Mouse (Mus musculus) embryo, embryonic 9.5 days (tissue): ENCODE results near the gene D630036H23Rik.
"Not testable (repeated sequence)": the region's sequence is repeated elsewhere in the genome, so short reads cannot be mapped to it uniquely, and the experiment has no call there.

ENCODE experiments used
- DNase-seq: peaks from one replicate; pipeline ENCODE4 v3.0.0-alpha.2; 2017; ENCODE audit errors: extremely low spot score

The D630036H23Rik gene

DNA sequence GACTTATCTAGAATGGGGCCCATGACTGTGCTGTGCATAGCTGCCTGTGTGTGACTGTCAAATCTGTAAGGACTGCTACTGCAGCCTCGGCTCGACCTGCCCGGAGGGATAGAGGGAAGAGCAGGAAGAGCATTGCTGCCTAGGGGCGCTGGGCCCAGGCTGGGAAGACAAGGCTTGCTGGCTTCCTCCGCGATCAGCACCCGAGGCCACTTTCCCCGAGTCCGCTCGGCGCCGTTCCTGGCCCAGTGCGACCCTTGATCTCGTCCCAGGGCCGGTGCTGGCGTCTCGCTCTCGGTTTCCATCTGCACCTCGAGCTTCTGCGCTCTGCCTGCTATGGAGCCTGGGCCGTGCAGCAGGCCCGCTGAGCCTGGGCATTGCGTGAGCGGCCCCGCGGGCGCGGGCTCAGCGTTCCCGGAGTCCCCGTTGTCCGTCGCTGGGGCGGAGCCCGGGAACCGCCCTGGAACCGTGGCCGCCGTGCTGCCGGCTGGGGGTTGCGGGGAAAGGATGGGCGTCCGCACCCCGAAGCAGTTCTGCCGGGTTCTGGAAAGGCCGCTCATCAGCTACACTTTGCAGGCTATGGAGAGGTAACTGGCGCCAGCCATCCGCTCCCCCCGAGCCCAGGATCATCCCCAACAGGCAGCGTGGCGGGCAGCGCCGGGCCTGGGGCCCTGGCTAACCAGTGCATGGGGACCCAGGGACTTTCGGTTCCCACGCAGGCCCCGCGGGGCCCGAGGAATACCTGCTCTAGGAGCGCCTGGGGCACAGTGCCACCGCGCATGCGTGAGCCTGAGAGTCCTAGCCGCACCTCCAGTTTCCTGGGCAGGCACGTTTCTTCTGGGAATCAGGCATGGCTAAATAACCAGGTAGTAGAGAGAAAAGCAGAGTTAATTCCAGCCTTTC is at the start of gene D630036H23Rik, which contains the start of gene Ispd:
Gene D630036H23Rik (minus strand): TSS at position 741 of the 900 bp plus-strand sequence.
Gene Ispd (plus strand): TSS at position 10 of the 900 bp plus-strand sequence.
- peak; percentile 81 for DNase-seq

DNA sequence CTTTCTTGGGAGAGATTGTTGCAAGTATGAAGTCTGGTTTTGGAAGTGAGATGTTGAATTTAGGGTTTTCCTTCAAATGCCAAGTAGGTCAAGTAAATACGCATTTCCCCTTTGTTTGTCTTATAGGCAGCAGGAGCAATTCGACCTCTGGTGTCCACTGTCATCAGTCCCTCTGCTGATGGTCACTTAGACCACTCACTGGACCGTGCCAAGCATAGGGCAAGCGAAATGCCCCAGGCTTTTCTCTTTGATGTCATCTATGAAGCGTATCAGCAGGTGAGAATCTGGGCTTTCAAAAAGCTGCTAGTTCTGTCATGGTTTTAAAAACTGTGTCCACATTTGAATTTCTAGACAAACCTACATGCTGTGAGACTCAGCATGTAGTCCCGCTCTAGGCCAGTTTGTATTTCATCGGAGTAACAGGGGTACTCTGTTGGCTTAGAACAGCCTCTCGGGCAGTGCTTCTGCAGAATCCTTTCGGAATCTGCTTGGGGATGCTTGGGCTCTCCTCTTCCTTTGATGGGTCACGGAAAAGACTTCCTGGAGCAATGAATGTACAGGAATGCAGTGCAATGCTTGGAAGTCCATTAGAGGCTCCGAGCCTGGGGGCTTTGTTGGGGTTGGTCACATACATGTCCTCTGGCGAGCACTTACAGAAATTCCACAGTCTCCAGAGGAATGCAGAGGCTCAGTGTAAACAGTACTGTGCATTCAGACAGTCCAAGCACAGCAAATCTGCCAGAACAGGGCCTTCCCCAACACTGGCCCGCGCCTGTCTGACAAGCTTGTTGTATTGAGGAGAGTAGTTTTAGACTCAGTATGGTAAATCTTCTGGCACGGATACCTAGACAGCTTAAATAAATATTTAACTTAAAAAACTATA is 44.4 kb upstream of the D630036H23Rik start:
- peak; percentile 35 for DNase-seq

DNA sequence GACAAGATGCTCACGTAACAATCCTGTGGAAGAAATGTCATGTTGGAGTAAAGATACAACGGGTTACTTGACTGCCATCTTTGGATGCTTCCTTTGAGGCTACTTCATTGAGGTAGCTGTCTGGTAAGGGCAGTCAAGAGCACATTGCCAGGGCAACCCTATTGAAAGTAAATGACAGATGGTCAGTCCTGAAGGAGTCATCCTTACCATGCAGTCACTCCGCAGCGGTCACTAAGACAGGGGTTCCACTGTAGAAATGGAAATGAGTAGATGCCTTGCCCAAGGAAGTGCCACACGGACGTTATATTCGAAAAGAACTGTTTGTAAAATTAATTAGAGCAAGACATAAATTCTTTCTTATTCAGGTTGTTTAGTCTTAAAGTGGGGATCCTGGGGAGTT is 43.3 kb upstream of the D630036H23Rik start:
- DNase-seq, result no peak

DNA sequence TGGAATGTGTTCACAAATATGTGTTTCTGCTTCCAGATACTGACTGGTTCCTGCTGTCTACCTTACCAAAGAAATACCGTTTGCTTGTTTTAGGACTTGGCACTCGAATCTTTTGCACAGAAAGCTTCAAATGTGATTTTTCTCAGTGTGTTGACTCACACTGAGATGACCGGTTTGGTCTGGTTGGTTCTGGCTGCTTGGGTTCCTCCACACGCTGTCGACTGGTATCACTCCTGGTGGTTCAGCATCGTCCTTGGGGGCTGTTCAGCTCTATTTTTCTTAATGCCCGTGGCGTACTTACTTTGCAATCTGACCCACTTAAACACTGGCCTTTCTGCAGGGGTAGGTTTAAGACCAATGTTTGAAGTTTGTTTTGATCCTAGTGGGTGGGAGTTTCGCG is 41.7 kb upstream of the D630036H23Rik start:
- DNase-seq, result peak; percentile 10

GRCm38 (mm10) chr12:36395115-36395514 is 13.1 kb upstream of the D630036H23Rik start:
- no peak for DNase-seq

DNA sequence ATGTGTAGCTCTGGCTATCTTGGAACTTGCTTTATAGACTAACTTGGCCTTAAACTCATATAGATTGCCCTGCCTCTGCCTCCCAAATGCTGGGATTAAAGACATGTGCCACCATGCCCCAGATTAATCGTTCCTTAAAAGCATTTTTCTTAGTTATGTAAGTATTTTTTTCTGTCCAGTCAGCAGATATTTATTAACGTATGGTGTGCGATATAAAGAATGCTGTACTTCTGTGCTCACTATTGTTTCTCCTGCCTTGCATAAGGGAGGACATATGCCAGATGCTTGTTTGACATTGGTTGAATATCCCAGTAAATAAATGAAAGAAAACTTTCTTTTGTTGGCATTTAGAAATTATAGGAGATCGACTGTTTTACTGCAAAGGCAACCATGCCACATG is 5.0 kb upstream of the D630036H23Rik start:
- no peak for DNase-seq

GRCm38 (mm10) chr12:36385386-36385785 is 3.4 kb upstream of the D630036H23Rik start:
- DNase-seq, result no peak

DNA sequence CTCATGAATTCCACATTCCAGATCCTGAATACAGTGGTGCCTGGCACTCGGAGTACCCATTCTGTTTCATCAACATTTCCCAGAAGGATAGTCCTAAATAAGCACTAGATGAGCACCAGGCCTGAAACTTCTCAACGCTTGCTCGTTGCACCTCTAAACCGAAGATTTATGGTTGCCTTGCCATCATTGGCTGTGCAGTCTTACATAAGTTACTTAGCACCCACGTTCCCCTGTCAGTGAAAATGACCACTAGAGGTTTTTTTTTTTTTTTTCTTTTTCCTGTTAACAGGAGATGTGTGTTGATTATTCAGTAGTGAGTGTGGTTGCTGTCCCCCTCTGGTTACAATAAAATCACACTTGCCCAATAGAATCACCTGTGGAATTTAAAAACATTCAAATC is 1.2 kb downstream of the D630036H23Rik start:
- DNase-seq, result peak; percentile 33

DNA sequence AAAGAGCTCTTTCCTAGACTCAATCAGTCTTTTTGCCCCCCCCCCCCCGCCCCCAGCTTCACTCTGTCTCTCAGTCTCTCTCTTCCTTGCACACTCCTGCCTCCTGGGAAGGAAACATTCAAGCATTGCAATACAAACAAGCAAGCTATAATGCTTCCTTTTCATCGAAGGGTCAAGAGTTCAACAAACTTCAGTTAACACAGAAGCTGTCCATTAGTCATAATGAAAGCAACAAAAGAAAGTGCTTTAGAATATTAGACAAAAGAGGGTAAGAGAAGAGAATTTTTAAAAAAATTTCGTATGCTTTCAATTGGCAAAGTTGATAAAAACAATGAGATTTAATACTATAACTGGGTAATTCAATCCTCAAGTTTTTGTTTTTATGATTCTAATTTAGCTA is 1.7 kb downstream of the D630036H23Rik start:
- no peak for DNase-seq

DNA sequence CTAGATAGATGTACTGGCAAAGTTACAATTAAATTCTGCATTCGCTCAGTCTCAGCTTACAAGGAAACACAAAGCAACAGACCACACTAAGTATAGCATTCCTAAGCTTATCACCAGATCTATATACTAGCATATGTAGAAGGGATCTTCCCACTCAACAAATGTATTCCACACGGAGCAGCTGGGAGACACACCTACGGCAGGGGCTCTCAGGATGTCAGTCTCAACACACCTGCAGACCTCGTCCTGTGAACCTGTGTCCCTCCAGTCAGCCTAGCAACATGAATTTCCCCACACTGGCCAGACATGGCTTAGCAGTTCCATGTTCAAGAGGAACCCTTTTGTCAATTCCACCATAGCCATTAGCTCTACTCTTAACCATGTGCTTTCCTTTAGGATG is 5.6 kb downstream of the D630036H23Rik start:
- DNase-seq, result not testable (repeated sequence)

DNA sequence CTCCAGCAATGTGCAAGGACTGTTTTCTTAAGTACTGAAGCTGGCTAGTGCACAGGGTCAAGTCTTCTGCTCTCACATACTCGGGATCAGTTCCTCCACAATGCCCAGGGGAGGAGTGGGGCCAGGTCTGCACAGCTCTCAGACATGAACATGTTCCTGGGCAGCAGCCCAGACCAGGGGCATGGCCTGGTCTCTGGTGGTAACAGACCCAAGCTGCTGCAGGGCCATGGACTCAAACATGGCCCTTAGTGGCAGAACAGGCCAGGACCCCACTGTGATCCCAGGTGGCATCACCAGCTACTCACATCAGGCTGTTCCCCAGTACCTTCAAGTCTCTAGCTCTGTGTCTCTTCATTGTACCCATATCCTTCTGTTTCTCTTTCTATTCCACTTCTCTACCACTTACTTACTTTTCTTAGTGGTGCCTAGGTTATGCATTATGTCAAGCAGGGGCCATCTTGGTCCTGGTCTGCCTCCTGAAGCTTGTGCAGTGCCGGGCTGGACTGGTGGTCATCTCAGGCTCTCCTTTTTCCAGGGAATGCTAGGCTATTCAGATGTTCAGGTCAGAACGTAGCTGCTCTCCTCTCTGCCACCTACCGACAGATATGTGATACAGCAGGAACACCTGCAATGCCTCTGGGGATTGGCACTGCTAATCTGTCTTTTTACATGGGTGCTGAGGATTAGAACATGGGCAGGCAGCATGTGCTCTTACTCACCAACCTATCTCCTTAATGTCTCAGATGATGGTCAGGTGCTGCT is 8.6 kb downstream of the D630036H23Rik start:
- no peak for DNase-seq

DNA sequence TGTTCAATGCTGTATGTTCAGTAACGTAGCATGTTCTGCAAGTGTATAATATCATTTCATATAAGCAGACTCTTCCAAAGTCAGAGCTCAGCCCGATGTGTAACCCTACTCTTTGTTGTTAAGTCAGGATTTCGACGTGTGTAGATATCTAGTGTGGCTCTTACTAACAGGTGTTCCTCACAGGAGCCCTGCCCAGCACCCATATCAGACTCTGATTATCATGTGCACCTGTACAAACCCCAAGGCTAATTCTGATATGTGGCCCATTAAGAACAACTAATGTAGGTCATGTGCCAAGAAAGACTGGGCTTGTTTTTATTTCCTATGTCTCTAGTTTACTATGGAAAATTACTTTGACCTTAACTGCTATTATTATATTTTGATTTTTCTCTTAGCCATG is 18.0 kb downstream of the D630036H23Rik start:
- no peak for DNase-seq

DNA sequence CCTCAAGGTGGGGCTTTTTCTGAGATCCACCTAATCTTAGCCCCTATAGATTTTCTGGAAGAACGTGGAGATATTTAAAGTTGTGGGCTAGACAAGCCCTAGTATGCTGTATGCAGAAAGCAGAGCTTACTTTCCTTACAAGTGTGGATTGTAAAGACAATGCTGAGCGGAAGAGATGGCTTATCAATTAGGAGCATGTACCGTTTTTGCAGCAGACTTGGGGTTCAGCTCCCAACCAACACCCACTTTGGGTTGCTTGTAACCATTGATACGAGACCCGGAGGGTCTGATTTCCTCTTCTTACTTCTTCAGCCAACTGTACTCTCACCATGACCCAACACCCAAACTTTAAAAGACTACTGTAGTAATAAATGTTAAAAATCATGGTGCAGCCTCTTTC is 21.3 kb downstream of the D630036H23Rik start:
- DNase-seq, result no peak

- DNase-seq, result no peak
Measured at GRCm38 (mm10) chr12:36360064-36360463, 21.9 kb downstream of the D630036H23Rik start.

DNA sequence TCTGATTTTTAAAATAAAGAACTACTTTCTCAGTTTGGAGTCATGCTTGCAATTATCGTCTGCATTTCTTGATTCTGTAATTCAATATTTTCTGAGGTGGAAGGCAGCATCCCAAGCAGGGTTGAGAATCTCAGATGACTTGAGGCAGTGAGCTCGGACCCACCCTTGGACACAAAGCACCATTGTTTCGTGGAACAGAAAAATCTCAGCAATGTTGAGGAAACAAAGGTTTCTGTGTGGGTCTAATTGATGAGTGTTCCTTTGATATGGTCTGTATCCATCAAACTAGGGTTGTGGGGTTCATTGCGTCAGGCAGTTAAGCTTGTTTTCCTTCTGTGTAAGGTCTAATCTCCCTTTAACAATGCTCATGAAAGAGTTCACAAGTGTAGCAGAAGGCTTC is 37.9 kb downstream of the D630036H23Rik start:
- peak; percentile 1 for DNase-seq

GRCm38 (mm10) chr12:36333837-36334281 is 48.1 kb downstream of the D630036H23Rik start:
- DNase-seq, result no peak

DNA sequence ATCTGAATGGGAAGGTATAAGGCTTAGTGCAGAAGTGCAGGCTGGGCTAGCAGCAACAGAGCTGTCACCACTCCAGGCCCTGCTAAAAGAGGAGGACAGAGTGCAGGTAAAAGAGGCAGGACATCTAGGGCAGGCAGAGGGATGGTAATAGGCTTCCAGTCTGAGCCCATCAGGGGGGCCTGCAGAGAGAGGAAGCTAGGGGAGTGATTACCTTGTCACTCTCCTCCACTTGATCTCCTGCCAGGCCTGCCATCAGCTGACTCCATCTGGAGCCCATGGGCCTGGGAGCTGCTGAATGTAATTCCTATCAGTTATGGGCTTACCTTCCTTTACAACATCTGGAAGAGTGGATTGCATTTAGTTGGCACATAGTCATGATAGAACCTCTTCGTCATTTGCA is 49.3 kb downstream of the D630036H23Rik start:
- DNase-seq, result no peak
